Mouse (Mus musculus): Measurements from ENCODE around the gene Ssr2. TPM values are rescaled to one million over a fixed set of nuclear protein-coding genes. Genes with fewer than 3 reads are reported as not detected.

Gene Ssr2
- total RNA-seq, 2 experiments from 2014 or later = 87.6 to 89.5 TPM

DNA sequence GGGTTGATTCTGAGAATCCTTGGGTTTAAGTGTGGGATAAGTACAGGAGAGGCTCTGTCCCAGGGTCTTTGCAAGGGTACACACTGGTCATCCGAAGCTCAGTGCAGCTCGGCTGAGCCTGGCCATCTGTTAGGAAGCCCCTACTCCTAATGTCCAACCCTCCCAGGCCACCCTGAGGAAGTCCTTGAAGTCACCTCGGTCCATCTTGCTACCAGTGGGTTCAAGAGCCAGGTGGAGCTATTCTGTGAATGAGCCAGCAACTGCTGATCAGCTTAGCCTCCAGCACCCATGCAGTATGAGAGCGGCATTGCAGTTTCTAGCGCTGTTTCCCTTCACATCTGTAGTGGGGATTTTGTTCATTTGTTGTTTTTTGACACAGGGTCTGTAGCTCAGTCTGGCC lies 35.6 kb upstream of the Ssr2 start:
- DNase-seq (ENCODE audit: low spot score in 2 of 2) = no peak

DNA sequence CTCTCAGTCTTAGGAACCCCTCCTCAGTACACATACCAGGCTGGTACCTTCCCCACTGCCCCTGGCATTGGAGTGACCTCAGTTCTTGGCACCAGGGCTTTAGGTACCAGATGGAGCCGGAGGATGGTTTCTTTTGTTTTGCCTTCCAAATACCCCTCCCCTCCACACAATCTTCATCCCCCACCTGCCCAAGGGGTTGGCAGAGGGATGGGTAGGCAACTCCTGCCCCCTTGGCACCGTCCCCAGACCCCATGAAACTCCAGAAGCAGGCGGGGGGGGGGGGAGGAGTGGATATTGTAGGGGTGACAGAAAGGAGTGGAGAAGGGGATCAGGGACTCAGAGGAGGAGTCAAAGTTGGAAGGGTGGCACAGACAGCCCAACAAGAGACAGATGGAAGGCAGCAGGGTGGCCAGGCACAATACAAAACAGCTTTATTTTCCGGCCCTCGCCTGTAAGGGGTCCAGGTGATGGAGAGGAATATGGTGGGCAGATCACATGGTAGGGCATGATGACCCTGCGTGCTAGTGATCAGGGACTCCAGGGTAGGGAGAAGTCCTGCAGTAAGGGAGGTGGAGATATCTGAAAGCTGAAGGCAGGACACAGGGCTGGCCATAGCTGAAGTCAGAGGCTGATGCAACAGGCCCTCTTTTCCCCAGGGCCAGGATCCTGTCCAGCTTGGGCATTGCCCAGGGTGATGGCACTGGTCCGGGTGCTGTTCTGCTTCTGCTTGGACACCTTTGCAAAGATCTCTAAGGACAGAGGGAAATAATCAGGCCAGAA lies 33.9 kb upstream of the Ssr2 start:
- DNase-seq (ENCODE audit: low spot score in 2 of 2) = no peak

DNA sequence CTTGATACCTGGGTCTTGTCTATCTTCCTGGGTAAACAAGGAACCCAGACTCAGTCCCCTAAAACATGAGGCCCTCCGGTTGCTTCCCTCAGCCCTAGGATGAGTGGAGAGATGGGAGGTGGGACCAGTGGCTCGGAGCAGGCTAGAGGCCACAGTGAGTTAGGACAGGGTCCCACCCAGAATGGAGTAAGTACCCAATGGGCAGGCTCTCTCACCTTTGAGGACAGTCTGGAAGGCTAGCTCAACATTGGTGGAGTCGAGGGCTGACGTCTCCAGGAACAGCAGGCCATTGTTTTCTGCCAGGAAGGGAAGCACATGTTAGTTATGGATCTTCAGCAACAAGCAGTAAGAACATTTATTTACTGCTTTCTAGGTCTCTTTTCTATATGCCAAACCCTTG lies 33.2 kb upstream of the Ssr2 start:
- no peak for DNase-seq (ENCODE audit: low spot score in 2 of 2)

DNA sequence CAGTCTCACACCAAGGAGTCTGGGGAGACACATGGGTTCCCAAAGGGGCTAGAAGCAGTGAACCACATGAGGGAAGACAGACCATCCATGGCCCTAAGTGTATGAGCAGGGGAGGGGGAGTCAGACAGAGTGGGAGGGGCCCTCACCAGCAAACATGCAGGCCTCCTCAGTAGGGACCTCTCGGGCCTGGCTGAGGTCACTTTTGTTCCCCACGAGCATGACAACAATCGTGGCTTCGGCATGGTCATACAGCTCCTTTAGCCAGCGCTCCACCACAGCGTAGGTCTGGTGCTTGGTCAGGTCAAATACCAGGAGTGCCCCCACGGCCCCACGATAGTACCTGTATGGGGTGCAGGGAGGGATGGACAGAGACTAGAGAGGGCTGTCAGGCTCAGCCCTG lies 32.5 kb upstream of the Ssr2 start:
- no peak for DNase-seq (ENCODE audit: low spot score in 2 of 2)

DNA sequence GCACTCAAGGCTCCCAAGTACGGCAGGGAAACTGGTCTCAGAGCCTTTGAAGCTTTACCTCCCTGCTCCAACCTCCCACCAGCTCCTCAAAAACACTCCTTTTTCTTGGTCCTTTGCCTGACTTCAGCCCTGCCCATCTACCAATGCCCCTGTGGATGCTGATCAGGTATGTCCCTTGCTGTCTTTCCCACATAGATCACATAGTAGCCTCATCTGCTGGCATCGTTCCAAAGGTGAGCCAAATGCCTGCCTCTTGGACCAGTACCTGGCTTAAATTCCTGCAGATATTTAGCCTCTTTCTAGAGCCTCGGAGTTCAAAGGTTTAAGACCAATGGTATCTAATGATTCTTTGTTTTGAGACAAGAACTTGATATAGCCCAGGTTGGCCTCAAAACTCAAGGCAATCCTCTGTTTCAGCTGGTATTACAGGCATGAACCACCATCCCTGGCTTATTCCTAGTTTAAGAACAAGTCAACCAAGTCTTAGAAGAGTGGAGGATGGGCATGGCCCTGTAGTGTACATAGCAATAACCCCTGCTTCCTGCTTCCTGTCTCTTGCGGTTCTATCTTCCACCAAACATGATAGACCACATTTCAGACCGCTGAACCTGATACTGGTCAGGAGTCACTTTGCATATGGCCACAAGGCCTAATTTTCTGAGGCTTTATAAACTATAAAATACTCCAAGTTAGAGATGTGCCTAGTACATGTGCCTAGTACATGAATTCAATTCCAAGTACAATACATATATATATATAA lies 31.8 kb upstream of the Ssr2 start:
- DNase-seq (ENCODE audit: low spot score in 2 of 2) = no peak

DNA sequence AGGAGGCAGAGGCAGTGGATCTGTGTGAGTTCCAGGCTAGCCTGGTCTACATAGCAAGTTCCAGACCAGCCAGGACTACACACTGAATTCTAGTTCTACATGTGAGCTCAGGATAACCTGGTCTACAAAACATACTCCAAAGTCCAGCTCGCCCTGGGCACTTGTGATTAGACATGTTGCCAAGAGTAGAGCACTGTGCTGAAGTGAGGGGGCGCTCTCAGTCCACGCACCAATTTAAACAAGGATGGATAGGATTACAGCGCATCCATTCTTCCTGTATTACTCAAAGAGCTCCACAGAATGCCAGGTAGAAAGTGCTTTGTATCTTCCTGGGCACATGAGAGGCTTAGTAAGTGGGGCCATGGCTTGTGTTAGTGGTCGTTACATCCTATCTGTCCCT lies 31.2 kb upstream of the Ssr2 start:
- DNase-seq (ENCODE audit: low spot score in 2 of 2) = no peak

DNA sequence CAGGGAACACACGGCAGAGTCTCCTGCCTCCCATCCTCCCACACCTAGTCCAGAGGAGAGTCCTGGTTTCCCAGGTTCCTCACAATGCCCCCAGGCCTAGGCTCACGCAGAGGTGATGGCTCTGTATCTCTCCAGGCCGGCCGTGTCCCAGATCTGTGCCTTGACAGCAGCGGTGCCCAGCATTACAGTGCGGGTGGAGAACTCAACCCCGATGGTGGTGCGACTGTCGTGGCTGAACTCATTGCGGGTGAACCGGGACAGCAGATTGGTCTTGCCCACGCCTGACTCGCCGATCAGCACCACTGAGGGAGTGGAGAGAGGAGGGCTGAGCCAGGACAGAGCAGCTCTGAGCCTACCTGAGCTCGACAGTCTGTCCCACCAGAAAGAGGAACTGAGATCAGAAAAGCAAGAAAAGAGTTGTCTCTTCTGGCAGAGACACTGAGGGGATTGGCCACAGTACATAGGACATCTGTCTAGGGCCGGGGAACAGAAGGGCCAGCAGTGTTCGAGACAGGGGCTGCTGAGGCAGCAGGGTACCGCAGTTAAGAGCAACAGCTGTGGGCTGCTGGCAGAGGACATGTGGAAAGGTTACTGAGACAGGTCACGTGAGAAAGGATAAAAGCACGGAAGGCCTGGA lies 30.6 kb upstream of the Ssr2 start:
- DNase-seq (ENCODE audit: low spot score in 2 of 2) = no peak

DNA sequence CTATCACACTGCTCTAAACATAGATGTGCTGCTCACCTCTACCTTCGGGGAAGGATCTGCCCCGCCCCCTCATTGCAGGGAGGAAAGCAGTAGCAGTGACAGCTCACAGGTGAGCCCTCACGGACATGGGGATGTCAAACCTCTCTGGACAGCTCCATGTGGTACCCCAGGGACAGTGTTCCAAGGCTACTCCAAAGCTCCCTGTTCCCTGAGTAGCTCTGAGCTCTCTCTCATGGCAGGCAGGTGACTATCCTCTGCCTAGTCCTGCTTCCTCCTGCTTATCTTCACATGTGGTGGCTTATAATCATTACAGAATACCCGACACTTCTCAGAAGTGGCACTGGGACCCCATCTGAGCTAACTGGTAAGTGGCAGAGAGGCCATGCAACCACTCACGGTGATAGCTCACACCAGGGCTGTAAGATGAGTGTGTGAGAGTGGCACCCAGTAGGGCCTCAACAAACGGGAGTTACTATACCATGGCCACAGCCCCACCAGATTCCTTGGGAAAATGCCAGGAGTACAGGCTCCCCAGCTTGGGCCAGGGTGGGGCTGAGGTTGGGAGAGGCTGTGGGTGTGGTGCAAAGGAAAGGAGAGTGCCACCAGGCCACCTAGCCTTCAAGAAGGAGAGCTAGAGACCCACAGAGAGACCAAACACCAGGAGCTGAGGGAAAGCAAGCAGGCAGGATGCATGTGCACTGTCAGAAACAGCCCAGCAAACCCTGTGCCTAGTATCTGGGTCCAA lies 28.8 kb upstream of the Ssr2 start:
- no peak for DNase-seq (ENCODE audit: low spot score in 2 of 2)

DNA sequence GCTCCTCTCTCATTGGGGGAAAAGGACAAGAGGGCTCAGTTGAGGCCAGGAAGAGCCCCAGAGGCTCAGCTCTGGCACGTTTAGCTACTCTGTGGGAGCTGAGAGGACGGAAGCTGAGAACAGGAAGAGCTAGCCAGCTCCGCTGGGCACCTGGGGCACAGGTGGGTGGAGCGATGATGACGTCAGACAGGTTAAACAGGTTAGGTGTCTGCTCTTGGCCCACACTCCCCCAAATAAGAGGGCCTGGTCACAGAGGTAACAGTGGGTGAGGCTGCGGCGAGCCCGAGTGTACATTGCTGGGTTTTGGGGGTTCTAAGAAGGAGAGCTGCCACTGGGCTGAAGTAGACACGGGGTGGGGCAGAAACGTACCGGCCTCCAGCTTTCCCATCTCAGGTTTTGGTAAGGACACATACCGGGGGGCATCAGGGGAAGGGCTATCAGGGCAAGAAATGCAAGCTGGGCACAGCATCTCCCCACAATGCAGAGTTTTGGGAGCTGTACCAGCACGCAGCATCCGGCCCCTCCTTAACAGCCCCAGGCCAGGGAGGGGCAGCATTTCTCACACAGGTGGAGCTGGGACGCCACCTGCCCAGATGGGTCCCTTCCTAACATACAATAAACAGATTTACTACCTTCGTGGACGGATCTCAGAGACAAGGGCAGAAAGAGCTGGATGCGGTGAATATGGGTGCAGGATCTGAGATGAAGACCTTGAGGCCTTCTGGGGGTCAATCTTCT lies 27.3 kb upstream of the Ssr2 start, which contains the start of gene Rab25:
TSS of gene Rab25 (minus strand) at position 121 of the 738 bp plus-strand sequence.
- no peak for DNase-seq (ENCODE audit: low spot score in 2 of 2)

DNA sequence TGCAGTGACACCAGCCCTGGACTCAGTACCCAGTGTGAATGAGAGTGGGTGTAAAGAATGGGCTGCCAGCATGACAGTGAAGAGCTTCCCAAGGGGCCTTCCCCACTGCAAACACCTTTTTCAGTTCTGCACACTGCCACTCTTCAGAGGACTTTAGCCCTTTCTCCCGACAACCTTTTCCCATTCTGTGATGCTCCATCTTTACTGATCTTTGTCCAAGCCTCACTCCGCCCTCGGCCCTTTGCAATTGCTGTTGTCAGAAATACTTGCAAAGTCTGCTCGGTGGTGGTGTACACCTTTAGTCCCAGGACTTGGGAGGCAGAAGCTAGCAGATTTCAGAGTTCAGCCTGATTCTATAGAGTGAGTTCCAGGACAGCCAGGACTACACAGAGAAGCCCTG lies 24.1 kb upstream of the Ssr2 start:
- no peak for DNase-seq (ENCODE audit: low spot score in 2 of 2)

DNA sequence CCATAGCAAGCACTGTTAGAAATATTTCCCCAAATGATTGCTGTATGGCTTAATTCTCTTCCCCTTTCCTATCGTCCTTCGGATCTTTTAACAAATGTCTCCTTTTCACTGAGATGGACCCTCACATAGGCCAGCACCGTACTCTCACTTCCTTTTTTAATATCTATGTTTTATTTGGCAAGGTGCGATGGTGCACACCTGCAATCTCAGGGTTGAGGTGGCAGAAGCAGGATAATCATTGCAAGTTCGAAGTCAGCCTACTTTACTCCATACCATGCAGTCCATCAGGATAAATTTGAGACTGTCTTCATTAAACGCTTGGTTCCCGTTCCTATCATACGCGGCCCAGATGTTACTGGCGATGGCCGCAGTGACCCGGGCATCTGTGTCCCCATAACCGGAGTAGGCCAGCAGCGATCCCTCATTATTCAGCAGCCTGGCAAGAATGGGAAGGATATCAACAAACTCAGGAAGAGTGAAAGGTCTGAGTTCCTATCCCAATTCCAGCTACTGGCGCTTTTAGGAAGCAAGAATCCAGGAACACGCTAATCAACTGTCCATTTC lies 23.5 kb upstream of the Ssr2 start:
- no peak for DNase-seq (ENCODE audit: low spot score in 2 of 2)

DNA sequence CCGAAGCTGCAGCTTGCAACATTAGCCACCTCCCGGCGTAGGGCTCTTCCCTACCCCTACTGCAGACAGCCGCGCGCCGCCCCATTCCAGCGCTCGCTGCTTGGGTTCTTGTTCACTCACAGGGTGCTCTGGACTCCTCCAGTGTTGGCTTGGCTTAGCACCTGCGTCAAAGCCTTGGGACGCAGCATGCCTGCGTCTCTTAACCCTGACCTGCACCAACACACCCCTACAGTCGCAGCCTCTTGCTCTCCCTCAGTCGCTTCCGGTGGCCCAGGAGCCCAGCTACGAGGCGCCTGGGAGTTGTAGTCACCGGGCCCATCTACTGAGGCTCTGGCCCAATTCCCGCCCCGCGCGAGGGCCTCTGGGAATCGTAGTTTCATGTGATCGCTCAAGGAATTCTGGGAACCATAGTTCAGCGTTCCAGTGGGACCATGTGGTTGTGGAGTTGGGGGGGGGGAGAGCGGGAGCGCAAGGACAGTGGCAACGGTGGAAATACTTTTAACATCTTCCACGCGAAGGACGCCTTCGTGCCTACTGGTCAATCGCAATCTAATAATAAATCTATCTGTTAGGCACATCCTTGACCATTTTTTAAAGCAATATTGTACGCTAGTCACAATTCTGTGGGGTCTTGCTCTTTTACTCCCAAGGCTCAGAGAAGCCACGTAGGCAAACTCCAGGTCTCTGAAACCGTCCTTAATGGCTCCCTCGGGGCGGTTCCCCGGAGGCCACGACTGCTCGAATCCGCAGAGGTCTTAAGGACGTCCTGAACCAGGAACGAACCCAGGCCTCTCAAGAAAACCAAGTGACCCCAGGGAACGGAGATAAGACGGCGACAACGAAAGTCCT lies 22.8 kb upstream of the Ssr2 start, which contains the start of gene Lamtor2:
TSS of gene Lamtor2 (minus strand) at position 399 of the 849 bp plus-strand sequence.
- DNase-seq (ENCODE audit: low spot score in 2 of 2) = peak; percentile 98 to 99

DNA sequence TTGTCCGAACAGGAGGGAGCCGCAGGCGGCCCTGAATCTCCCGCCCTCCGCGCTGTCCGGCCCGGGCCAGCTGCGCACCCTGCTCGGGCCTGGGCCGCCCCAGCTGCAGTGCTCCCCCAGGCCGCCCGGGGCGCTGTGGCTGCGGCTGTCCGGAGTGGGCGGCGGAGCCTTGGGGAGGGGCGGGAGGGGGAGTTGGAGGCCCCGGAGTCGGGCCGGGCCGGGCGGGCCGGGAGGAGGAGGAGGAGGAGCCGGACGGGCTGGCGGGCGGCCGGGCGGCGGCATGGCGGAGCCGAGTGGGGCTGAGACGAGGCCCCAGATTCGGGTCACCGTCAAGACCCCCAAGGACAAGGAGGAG lies 22.2 kb upstream of the Ssr2 start, which contains the start of gene Ubqln4:
TSS of gene Ubqln4 (plus strand) at position 234 of the 355 bp plus-strand sequence.
- DNase-seq (ENCODE audit: low spot score in 2 of 2) = peak; percentile 84 to 89

DNA sequence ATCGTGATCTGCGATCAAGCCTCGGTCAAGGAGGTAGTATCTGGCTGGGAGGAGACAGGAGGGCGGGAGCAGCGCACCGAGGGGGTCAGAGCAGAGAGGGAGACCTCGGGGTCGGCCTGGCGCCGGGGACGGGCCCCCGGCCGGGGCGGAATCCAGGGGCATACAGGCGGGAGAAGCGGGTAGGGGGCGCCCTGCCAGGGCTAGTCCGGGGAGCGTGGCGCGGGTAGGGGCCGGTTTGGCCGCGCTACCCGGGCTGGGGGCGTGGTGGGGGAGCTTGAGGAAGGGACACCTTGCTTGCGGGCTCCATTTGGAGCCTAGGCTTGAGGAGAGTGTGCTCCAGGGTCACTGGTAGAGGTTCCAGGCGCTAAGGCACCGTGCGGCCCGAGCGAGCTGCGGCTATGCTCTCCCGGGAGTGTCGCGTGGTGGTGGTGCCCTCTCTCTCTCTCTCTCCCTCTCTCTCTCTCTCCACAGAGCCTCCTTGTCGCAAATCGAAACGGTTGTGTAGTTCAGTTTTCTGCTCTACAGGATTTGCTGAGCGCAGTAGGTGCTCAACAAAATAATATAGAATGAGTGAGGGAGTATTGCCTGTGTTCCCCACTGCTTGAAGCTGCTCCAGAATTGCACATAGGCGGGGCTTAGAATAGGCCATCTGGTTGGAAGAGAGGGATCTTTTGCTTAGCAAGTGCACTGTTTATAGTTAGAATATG lies 21.6 kb upstream of the Ssr2 start:
- DNase-seq (ENCODE audit: low spot score in 2 of 2) = peak; percentile 44 to 45

DNA sequence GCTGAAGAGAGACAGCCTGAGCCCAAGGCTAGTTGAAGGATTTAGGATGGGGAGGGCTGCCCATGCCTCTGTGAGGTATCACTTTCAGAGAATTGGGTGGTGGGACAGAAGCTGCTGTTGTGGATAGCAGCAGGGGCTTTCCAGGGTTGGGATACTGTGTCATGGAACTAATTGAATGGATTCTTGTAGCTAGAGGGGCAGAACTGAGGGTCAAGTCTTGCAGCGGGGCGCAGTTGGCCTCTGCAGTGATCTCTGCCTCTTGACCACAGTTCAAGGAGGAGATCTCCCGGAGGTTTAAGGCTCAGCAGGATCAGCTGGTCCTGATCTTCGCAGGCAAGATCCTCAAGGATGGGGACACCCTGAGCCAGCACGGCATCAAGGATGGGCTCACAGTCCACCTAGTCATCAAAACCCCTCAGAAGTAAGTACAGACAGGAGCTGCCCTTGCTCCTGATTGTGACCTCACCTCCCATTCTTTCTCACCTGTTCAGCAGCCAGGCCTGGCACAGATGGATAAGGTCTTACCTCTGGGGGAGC lies 20.5 kb upstream of the Ssr2 start:
- no peak for DNase-seq (ENCODE audit: low spot score in 2 of 2)

DNA sequence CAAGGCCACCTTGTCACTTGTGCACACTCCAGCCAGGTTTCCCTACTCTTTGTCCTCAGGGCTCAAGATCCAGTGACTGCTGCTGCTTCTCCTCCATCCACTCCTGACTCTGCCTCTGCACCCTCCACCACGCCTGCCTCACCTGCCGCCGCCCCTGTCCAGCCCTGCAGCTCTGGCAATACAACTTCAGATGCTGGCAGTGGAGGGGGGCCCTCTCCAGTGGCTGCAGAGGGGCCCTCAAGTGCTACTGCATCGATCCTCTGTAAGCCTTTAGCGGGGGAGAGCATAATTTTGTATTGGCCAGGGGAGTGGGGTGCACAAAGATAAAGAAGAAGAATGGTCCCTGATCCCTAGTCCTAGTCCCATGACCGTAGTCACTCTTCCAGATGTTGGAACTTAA lies 19.9 kb upstream of the Ssr2 start:
- DNase-seq (ENCODE audit: low spot score in 2 of 2) = no peak

DNA sequence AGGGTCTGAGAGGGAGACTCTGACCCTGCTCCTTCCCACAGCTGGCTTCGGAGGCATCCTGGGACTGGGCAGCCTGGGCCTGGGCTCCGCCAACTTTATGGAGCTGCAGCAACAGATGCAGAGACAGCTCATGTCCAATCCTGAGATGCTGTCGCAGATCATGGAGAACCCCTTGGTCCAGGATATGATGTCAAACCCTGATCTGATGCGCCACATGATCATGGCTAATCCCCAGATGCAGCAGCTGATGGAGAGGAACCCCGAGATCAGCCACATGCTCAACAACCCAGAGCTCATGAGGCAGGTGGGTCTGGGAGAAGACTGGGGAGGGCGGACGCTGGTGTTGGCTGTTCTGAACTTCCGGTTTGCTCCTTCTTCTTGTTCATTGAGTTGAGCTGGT lies 19.1 kb upstream of the Ssr2 start:
- DNase-seq (ENCODE audit: low spot score in 2 of 2) = no peak

DNA sequence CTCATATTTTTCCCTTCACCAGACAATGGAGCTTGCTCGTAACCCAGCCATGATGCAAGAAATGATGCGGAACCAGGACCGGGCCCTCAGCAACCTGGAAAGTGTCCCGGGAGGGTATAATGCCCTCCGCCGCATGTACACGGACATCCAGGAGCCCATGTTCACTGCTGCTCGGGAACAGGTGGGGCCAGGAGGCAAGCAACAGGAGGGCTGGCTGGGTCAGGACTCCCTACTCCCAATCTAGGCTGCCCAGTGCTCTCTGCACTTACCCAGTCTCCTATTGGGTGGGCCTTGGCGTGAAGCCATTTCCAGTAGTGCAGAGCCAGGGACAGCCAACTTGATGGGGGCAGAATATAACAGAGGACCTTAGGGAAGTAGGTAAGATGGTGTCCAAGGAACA lies 16.1 kb upstream of the Ssr2 start:
- no peak for DNase-seq (ENCODE audit: low spot score in 2 of 2)
